Mouse (Mus musculus) erythroblast, embryonic 14.5 days (primary cell): Measurements from ENCODE around the gene Ociad1.
A peak's percentile ranks its signal among the peaks of the same experiment; 100 is the strongest.

ENCODE experiments used
- GATA1 ChIP-seq: IDR thresholded peaks from 2 replicates; pipeline ENCODE4 v1.6.1; 2012; ENCODE audit warnings: low read length, inconsistent platforms, mixed read lengths
- TAL1 ChIP-seq: IDR thresholded peaks from 3 replicates; pipeline ENCODE4 v1.6.1; 2012; ENCODE audit warnings: low read length, inconsistent platforms, mixed read lengths

GRCm38 (mm10) chr5:73355393-73355792 lies 62.8 kb downstream of the Ociad1 start:
- peak; percentile 78 for TF ChIP-seq GATA1
- peak; percentile 73 for TF ChIP-seq TAL1
